Comparison of ENCODE assay signal across 9 mouse cellular contexts in the genomic region with DNA sequence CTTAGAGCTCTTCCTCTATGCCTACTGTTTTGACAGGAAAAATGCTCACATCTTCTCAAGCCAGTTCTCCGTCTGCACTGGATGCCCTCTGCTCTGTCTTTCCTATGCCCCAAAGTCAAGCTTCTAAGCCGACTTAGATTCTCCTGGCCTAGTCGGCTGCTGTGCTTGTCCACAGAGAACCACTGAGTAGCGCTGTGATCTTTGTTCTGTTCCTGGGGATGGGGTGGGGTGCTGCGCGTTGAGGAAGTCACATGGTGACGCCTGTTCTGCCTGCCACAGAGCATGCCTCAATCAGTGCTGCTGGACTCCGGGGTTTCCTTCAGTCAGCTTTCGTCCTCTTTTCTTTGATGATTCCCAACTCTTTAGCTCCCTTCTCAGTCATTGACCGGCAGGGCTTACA. TPM values are rescaled to one million over a fixed set of nuclear protein-coding genes. Genes with fewer than 3 reads are reported as not detected.
DNase-seq lines count a peak whose midpoint lies in the region; ATAC-seq and TF ChIP-seq lines count a peak whose summit lies in the region.
"Had no signal": no experiment of that assay in that cellular context is flagged by ENCODE, and none has a peak within 500 bp of the region (broad histone marks: within the 10 kb centered on the region; RNA-seq: fewer than 3 reads in every experiment).

No protein-coding gene starts in this region.

- peak; percentile 21; the same call in 1 of the 2 replicates for TF ChIP-seq CTCF in liver, adult 2 months (IDR thresholded peaks at IDR 0.05; ENCODE audit: low read depth, low read length)

- H3K4me3 ChIP-seq in liver, adult 2 months (ENCODE audit: insufficient read depth, low read depth, low read length), result no peak overlapping the region
- H3K4me3 ChIP-seq in embryonic facial prominence, embryonic 14.5 days (ENCODE audit: low read depth, low read length), result no peak overlapping the region
- no peak overlapping the region for H3K4me3 ChIP-seq in midbrain, embryonic 13.5 days (replicated peaks)
- H3K4me3 ChIP-seq in kidney, embryonic 15.5 days (replicated peaks), result no peak overlapping the region
- H3K4me3 ChIP-seq: neural tube, embryonic 13.5 days had no signal

- no peak overlapping the region for H3K27ac ChIP-seq in liver, adult 2 months (replicated peaks; ENCODE audit: insufficient read depth, low read depth, low read length)
- H3K27ac ChIP-seq in embryonic facial prominence, embryonic 14.5 days (replicated peaks; ENCODE audit: low read depth, low read length), result no peak overlapping the region
- H3K27ac ChIP-seq in midbrain, embryonic 13.5 days, result no peak overlapping the region
- H3K27ac ChIP-seq in kidney, embryonic 15.5 days, result no peak overlapping the region
- H3K27ac ChIP-seq: neural tube, embryonic 13.5 days had no signal

- H3K4me1 ChIP-seq in liver, adult 2 months (ENCODE audit: control insufficient read depth, insufficient read depth, low read length), result no peaks in the 10 kb centered on the region
- no peaks in the 10 kb centered on the region for H3K4me1 ChIP-seq in embryonic facial prominence, embryonic 14.5 days (ENCODE audit: control insufficient read depth, insufficient read depth, low read length)
- H3K4me1 ChIP-seq in midbrain, embryonic 13.5 days (replicated peaks), result no peaks in the 10 kb centered on the region
- H3K4me1 ChIP-seq in kidney, embryonic 15.5 days, result no peaks in the 10 kb centered on the region
- H3K4me1 ChIP-seq: neural tube, embryonic 13.5 days had no signal

- H3K27me3 ChIP-seq in liver, adult 2 months (ENCODE audit: control insufficient read depth, insufficient read depth, low read length), result no peaks in the 10 kb centered on the region
- H3K27me3 ChIP-seq in embryonic facial prominence, embryonic 14.5 days (replicated peaks; ENCODE audit: control insufficient read depth, insufficient read depth, low read length), result no peaks in the 10 kb centered on the region
- no peaks in the 10 kb centered on the region for H3K27me3 ChIP-seq in midbrain, embryonic 13.5 days
- no peaks in the 10 kb centered on the region for H3K27me3 ChIP-seq in kidney, embryonic 15.5 days
- H3K27me3 ChIP-seq: neural tube, embryonic 13.5 days had no signal

- no peak overlapping the region for H3K9ac ChIP-seq in liver, adult 2 months (ENCODE audit: low read depth, low read length)
- H3K9ac ChIP-seq in embryonic facial prominence, embryonic 14.5 days (ENCODE audit: low read depth, low read length), result no peak overlapping the region
- no peak overlapping the region for H3K9ac ChIP-seq in midbrain, embryonic 13.5 days (replicated peaks)
- H3K9ac ChIP-seq in kidney, embryonic 15.5 days, result no peak overlapping the region
- H3K9ac ChIP-seq: neural tube, embryonic 13.5 days had no signal

- DNase-seq in adrenal gland, postnatal 10 days, result peak; percentile 15
- DNase-seq in adrenal gland, postnatal 4 days (ENCODE audit: low spot score in 2 of 2), result no peak
- peak; percentile 7 for DNase-seq in liver, adult 2 months (ENCODE audit: extremely low read depth, low read depth, low spot score)
- DNase-seq in liver, result no peak
- DNase-seq in embryonic facial prominence, embryonic 14.5 days (ENCODE audit: low spot score), result peak; percentile 20
- no peak for DNase-seq in urinary bladder, postnatal 36 days (ENCODE audit: low spot score in 2 of 2)

- WGBS in liver, adult 2 months, result 61% methylated on average over 10 of the region's 10 CpGs
- WGBS in embryonic facial prominence, embryonic 14.5 days, result 35% methylated on average over 10 of the region's 10 CpGs
- WGBS in midbrain, embryonic 13.5 days, result 43% methylated on average over 10 of the region's 10 CpGs
- WGBS in kidney, embryonic 15.5 days, result 55% methylated on average over 10 of the region's 10 CpGs

- TF ChIP-seq POLR2A in liver, adult 2 months (IDR thresholded peaks at IDR 0.05; ENCODE audit: extremely low read depth, insufficient read depth, low read length), result no peak

- no peaks in the 10 kb centered on the region for H3K36me3 ChIP-seq in liver, adult 2 months (ENCODE audit: control insufficient read depth, insufficient read depth, low read length)
- H3K36me3 ChIP-seq in embryonic facial prominence, embryonic 14.5 days (ENCODE audit: control insufficient read depth, insufficient read depth, low read length), result no peaks in the 10 kb centered on the region
- H3K36me3 ChIP-seq in midbrain, embryonic 13.5 days, result no peaks in the 10 kb centered on the region
- H3K36me3 ChIP-seq in kidney, embryonic 15.5 days, result no peaks in the 10 kb centered on the region
- H3K36me3 ChIP-seq: neural tube, embryonic 13.5 days had no signal

- ATAC-seq in embryonic facial prominence, embryonic 14.5 days (ENCODE audit: low read depth), result no peak
- ATAC-seq in midbrain, embryonic 13.5 days, result peak; percentile 43; the same call in 1 of the 2 replicates
- no peak for ATAC-seq in kidney, embryonic 15.5 days (replicated peaks; ENCODE audit: low FRiP score)

- no peak overlapping the region for H3K4me2 ChIP-seq in embryonic facial prominence, embryonic 14.5 days (ENCODE audit: low read depth, low read length)
- no peak overlapping the region for H3K4me2 ChIP-seq in midbrain, embryonic 13.5 days (replicated peaks)
- H3K4me2 ChIP-seq in kidney, embryonic 15.5 days, result no peak overlapping the region
- H3K4me2 ChIP-seq: neural tube, embryonic 13.5 days had no signal

- H3K9me3 ChIP-seq in embryonic facial prominence, embryonic 14.5 days (ENCODE audit: control insufficient read depth, low read length), result no peaks in the 10 kb centered on the region
- H3K9me3 ChIP-seq in midbrain, embryonic 13.5 days, result no peaks in the 10 kb centered on the region
- no peaks in the 10 kb centered on the region for H3K9me3 ChIP-seq in kidney, embryonic 15.5 days (replicated peaks)
- H3K9me3 ChIP-seq: neural tube, embryonic 13.5 days had no signal

- H3K79me2 ChIP-seq in liver, adult 2 months (ENCODE audit: control insufficient read depth, insufficient read depth, low read length), result no peaks in the 10 kb centered on the region

RNA-seq across cellular contexts. Expression of gene Lrrn3, which starts 8.4 kb away (rescaled TPM):
- total RNA-seq in adrenal gland, postnatal 10 days (2021), result 10 to 100 TPM; 21.6 to 23.7 TPM
- total RNA-seq in adrenal gland, postnatal 4 days (2021), result 10 to 100 TPM; 33.0 to 38.5 TPM
- total RNA-seq in liver, adult 2 months (2014; rRNA removed), result 1.0 and 1.3 TPM in 2 replicates
- polyA plus RNA-seq in liver, adult 2 months (2012; rRNA removed), result 0.13 and 0.15 TPM in 2 replicates
- polyA plus RNA-seq in embryonic facial prominence, embryonic 14.5 days (2014; fragmentation: Nextera tagmentation; extraction: Ambion mirVana), result 11.3 and 14.5 TPM in 2 replicates
- 78.4 and 82.4 TPM in 2 replicates for polyA plus RNA-seq in midbrain, embryonic 13.5 days (2015; fragmentation: Nextera tagmentation; extraction: Ambion mirVana)
- polyA plus RNA-seq in kidney, embryonic 15.5 days (2015; fragmentation: Nextera tagmentation; extraction: Ambion mirVana), result 3.9 and 4.5 TPM in 2 replicates

Comparison
In these comparisons a context has a peak if more than half of its experiments do, and no peak if none do; other contexts are left out.
1. DNase-seq: peak in adrenal gland, postnatal 10 days (single experiment), liver, adult 2 months (single experiment) and embryonic facial prominence, embryonic 14.5 days (single experiment); none in adrenal gland, postnatal 4 days (0 of 2), liver (single experiment) and urinary bladder, postnatal 36 days (0 of 2).